Mouse (Mus musculus) cerebellum, adult (tissue): ENCODE measurements at regions not wholly inside any gene's neighbourhood (a gene's known extent, or its start where the extent isn't known, plus 50 kb on each side); places are given as distances from the start of the nearest gene placed in this dataset.

ENCODE experiments used
- ATAC-seq: cut with Nextera tagmentation; 2 replicates; pipeline ENCODE4 v1.9.2; 2017; ENCODE audit warnings: mild to moderate bottlenecking, moderate library complexity, mixed read lengths; ENCODE audit not compliant: insufficient number of reproducible peaks, low FRiP score, low TSS enrichment

- no peak for ATAC-seq
These were observed 52.8 kb upstream of the Polg start for GRCm38 (mm10) chr7:79518928-79519327.

- ATAC-seq = no peak
These were observed 51.6 kb upstream of the Polg start for GRCm38 (mm10) chr7:79517581-79518337.

GRCm38 (mm10) chr7:79516287-79516686 is 50.1 kb upstream of the Polg start:
- no peak for ATAC-seq
